Mouse (Mus musculus) embryonic facial prominence, embryonic 11.5 days (tissue): ENCODE results near the gene Irx5. TPM values are rescaled to one million over a fixed set of nuclear protein-coding genes. Genes with fewer than 3 reads are reported as not detected.

Experiments used
- ATAC-seq: fragments of 200-750 bp; cut with Nextera tagmentation; replicated peaks from 2 replicates; pipeline ENCODE4 v1.8.0; 2017; ENCODE audit warnings: low read depth; ENCODE audit not compliant: insufficient number of reproducible peaks, low FRiP score, low TSS enrichment
- DNase-seq: peaks from one replicate; pipeline ENCODE4 v3.0.0-alpha.2; 2015; ENCODE audit warnings: low spot score
- H3K27ac ChIP-seq: fragments of 300-500 bp; sonication (generic); replicated peaks from 2 replicates; pipeline ENCODE4 v1.5.1; 2014; ENCODE audit warnings: mild to moderate bottlenecking, low read depth, low read length, control low read depth
- H3K27me3 ChIP-seq: fragments of 300-500 bp; sonication (generic); 2 replicates; pipeline ENCODE4 v1.6.1; 2014; ENCODE audit warnings: mild to moderate bottlenecking, low read length, moderate library complexity, mixed read lengths; ENCODE audit not compliant: control insufficient read depth, insufficient read depth
- H3K36me3 ChIP-seq: fragments of 300-500 bp; sonication (generic); replicated peaks from 2 replicates; pipeline ENCODE4 v1.6.1; 2014; ENCODE audit warnings: low read depth, mild to moderate bottlenecking, low read length, moderate library complexity, mixed read lengths; ENCODE audit not compliant: control insufficient read depth, insufficient read depth
- H3K4me1 ChIP-seq: fragments of 300-500 bp; sonication (generic); 2 replicates; pipeline ENCODE4 v1.6.1; 2014; ENCODE audit warnings: low read length, mixed read lengths; ENCODE audit not compliant: control insufficient read depth, insufficient read depth
- H3K4me2 ChIP-seq: fragments of 300-500 bp; sonication (generic); 2 replicates; pipeline ENCODE4 v1.6.1; 2014; ENCODE audit warnings: low read depth, mild to moderate bottlenecking, control low read depth, low read length, moderate library complexity
- H3K4me3 ChIP-seq: fragments of 300-500 bp; sonication (generic); 2 replicates; pipeline ENCODE4 v1.5.1; 2014; ENCODE audit warnings: low read depth, low read length, control low read depth
- H3K9ac ChIP-seq: fragments of 300-500 bp; sonication (generic); replicated peaks from 2 replicates; pipeline ENCODE4 v1.6.1; 2014; ENCODE audit warnings: mild to moderate bottlenecking, control low read depth, low read length
- H3K9me3 ChIP-seq: fragments of 300-500 bp; sonication (generic); replicated peaks from 2 replicates; pipeline ENCODE4 v1.6.1; 2016; ENCODE audit warnings: mild to moderate bottlenecking, low read length, inconsistent platforms, mixed read lengths; ENCODE audit not compliant: control insufficient read depth
- WGBS: fragments of 180-500 bp; shearing (Covaris S2); extraction: QIAGEN DNeasy Blood & Tissue Kit; methylation state at CpG from one replicate; pipeline ENCODE4 v1.1.7; 2014; 5-methylcytosine and 5-hydroxymethylcytosine counted together
- polyA plus RNA-seq: library from polyadenylated mRNA; unstranded; fragments of >200 nt; fragmentation: Nextera tagmentation; extraction: Ambion mirVana; gene quantifications from 2 replicates; pipeline ENCODE4 v1.2.1, GENCODE M21; 2014

The Irx5 gene
- polyA plus RNA-seq, 1 experiment from 2014 or later = 20.9 TPM

DNA sequence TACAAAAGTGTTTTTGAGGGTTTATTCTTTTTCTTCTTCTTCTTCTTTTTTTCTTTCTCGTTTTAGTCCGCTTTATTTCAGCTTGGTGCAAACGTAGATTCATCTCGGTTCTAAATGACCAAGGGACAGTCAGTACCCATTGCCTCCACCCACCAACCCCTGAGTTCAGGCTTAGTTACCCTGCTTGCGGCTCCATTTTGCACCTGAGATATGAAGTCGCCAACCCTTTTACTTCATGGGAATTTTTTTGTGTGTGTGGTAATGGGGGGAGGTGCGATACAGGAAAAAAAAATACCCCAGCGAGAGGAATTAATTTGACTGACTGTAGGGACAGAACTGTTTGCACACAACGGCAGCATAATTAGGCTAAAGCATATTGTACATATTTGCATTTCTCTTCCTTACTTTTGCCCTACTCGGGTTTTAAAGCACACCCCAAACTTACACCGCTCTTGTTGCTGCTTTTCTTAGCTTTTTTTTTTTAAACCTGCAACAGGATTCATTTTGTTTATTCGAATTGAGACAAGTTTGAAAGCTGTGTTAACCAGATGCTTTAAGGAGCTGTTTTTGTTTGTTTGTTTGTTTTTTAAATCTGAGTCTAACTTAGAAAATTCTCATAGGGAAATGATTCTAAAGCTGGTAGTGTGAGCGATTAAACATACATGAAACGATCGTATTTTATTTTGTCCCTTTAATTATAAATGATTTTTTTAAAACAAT is 5.1 kb downstream of the Irx5 start:
- DNase-seq = no peak
- Histone ChIP-seq H3K27me3 (peaks cover 33% of the 10 kb centered on the region), H3K36me3 (no peaks in the 10 kb centered on the region), H3K9ac (peak overlapping the region; percentile 58), H3K4me2 (peak overlapping the region; percentile 59), H3K4me1 (peaks cover 3% of the 10 kb centered on the region; the same call in 1 of the 2 replicates), H3K27ac (no peak overlapping the region; the same call in 1 of the 2 replicates), H3K9me3 (no peaks in the 10 kb centered on the region), H3K4me3 (peak overlapping the region; percentile 35)
- 4% methylated on average over 15 of the region's 15 CpGs for WGBS
- ATAC-seq = no peak

DNA sequence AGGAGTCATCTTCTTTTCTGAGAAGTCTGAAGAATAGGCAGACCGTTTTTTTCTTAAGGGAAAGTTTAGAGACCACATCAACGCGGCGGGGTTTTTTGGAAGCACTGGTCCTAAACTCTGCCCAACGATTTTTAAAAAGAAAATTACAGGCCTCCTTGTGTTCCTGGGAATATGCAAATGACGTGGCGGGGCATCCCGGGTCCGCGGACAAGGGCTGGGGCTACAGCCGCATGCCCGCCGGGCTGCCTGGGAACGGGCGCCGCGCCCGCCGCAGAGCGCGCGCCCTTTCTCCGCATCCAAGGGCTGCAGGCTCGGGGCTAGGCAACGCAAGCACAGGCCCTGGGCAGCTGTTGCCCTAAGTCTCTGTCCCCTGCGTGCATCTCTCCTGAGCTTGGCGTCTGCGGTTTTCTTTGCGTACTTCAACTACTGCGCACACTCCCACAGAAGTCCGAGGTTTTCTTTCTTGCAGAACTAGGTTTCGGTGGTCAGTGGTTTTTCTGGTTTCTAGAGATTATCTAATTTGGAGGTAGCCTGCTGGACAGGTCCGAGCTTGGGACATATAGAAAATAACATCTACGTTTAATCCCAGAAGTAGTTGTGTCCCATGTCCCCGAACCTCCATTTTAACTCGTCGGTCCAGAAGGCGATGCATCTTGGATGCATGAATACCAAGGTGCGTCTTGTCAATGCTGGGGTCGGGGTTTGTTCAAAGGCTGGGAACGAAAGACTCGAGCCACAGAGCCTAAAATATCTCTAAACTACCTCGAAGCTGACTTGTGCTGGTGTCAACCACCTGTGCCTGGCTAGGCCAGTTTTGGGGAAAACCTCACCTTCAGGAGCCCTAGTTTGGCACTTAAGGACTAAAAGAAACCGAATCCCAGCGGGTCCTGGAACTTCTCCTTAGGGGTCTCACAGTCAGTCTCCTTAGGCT is 6.1 kb downstream of the Irx5 start:
- Histone ChIP-seq H3K27me3 (peaks cover 33% of the 10 kb centered on the region), H3K27ac (no peak overlapping the region; the same call in 1 of the 2 replicates), H3K36me3 (no peaks in the 10 kb centered on the region), H3K4me3 (peak overlapping the region; percentile 35), H3K4me1 (peaks cover 3% of the 10 kb centered on the region; the same call in 1 of the 2 replicates), H3K9ac (peak overlapping the region; percentile 58), H3K4me2 (peak overlapping the region; percentile 59), H3K9me3 (no peaks in the 10 kb centered on the region)
- 4% methylated on average over 45 of the region's 45 CpGs for WGBS
- DNase-seq (peak; percentile 44), ATAC-seq (no peak)

DNA sequence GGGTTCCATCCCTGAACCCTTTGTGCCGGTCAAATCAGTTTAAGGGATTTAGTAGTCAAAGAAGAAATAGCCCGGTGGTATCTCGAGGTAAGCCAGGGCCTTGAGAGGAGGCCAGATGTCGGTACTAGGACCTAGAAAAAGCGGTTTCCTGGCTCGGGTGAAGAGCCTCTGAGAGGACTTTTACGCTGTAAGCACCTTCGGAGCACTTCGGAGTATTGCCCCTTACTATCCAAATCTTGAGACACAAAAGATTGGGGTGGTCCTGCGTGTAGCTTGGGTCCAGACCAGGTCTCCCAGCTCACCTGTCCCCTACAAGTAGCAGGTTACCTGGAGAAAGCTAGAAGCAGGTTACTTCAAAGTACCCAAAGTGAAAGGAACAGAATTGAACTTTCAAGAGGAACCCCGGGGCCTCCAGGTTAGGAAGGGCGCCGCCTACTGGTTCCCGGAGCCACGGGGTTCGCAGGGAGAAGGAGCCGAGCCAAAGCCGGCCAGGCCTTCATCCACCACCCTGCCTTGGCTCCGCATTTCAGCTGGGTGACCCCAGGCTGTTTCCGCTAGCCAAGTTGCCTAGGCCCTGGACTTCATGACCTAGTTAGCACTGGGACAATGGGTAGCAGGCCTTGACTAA is 6.8 kb downstream of the Irx5 start:
- peaks cover 3% of the 10 kb centered on the region; the same call in 1 of the 2 replicates for H3K4me1 ChIP-seq
- H3K9me3 ChIP-seq = no peaks in the 10 kb centered on the region
- DNase-seq (peak; percentile 82), ATAC-seq (no peak)
- WGBS = 9% methylated on average over 20 of the region's 20 CpGs
- no peak overlapping the region for H3K27ac ChIP-seq
- H3K36me3 ChIP-seq = no peaks in the 10 kb centered on the region
- H3K4me2 ChIP-seq = peak overlapping the region; percentile 59
- peak overlapping the region; percentile 44 for H3K9ac ChIP-seq
- H3K27me3 ChIP-seq = peaks cover 33% of the 10 kb centered on the region
- peak overlapping the region; percentile 35 for H3K4me3 ChIP-seq

DNA sequence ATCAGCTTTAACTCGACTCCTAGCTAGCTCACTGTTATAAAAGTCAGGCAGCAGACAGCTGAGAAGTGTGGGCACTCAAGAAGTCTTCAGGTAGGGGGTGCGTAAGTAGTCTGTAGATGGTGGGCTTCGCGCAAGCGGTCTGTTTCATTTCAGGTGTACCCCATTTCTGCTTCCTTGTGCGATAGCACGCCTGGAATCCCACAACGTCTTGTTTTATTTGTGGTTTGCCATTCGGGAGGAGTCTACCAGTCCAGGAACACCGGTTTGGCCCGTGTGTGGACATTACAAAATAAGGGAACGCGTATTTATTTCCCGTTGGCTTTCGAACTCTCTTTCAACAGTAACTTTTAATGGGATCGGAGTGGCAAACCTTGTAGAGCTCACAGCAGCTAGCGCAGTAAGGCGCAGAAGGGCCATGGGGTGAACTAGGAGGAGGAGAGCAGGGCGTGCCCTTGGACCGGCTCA is 7.4 kb downstream of the Irx5 start:
- Histone ChIP-seq H3K4me3 (peak overlapping the region; percentile 35), H3K27me3 (peaks cover 33% of the 10 kb centered on the region)
- WGBS = 14% methylated on average over 20 of the region's 20 CpGs

DNA sequence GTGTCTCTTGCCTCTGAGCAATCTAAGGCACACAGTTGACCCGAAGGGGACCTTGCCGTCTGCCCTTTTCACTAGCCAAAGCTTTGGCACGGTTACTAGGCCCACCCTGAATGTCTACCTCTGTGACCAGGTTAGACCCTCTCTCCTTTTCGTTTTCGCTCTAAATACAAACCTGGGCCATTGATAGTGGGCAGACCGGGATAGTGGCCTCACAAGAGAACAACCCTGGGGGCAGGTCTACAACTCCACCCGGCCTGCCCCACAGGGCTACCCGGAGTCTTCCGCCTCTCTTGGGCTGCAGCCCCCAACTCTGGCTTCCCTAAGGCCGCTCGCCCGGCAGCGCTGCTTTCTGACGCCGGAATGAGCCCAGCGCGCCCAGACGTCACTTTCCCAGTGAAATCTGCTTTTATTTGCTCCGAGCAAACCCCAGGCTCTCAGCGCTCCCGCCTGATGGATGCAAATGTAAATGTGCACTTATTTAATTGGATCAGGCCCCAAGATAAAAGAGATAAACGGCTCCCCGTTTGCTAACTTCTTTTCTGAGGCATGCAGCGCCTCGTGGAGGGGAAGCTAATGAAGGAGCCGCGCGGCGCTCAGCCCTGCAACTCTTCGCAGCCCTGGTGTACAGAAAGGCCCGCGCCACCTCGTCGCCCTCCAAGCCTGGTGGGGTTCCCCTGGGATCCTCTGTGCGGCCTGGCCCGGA is 8.0 kb downstream of the Irx5 start:
- peaks cover 3% of the 10 kb centered on the region; the same call in 1 of the 2 replicates for H3K4me1 ChIP-seq
- H3K36me3 ChIP-seq = no peaks in the 10 kb centered on the region
- 0 out of 2 replicates have a peak overlapping the region, but pooled peaks have one; percentile 43 for H3K9ac ChIP-seq
- H3K4me2 ChIP-seq = peak overlapping the region; percentile 14
- ATAC-seq = no peak
- no peaks in the 10 kb centered on the region for H3K9me3 ChIP-seq
- no peak overlapping the region for H3K27ac ChIP-seq
- peak overlapping the region; percentile 16 for H3K4me3 ChIP-seq
- H3K27me3 ChIP-seq = peaks cover 36% of the 10 kb centered on the region
- WGBS = 2% methylated on average over 36 of the region's 36 CpGs
- DNase-seq = peak; percentile 55

More for the DNA sequence above, 7.4 kb downstream of the Irx5 start:
- DNase-seq (peak; percentile 42), ATAC-seq (no peak)
- peak overlapping the region; percentile 39 for H3K9ac ChIP-seq
- no peaks in the 10 kb centered on the region for H3K36me3 ChIP-seq
- no peak overlapping the region for H3K27ac ChIP-seq
- peak overlapping the region; percentile 59; the same call in 1 of the 2 replicates for H3K4me2 ChIP-seq
- H3K9me3 ChIP-seq = no peaks in the 10 kb centered on the region
- H3K4me1 ChIP-seq = peaks cover 3% of the 10 kb centered on the region; the same call in 1 of the 2 replicates

DNA sequence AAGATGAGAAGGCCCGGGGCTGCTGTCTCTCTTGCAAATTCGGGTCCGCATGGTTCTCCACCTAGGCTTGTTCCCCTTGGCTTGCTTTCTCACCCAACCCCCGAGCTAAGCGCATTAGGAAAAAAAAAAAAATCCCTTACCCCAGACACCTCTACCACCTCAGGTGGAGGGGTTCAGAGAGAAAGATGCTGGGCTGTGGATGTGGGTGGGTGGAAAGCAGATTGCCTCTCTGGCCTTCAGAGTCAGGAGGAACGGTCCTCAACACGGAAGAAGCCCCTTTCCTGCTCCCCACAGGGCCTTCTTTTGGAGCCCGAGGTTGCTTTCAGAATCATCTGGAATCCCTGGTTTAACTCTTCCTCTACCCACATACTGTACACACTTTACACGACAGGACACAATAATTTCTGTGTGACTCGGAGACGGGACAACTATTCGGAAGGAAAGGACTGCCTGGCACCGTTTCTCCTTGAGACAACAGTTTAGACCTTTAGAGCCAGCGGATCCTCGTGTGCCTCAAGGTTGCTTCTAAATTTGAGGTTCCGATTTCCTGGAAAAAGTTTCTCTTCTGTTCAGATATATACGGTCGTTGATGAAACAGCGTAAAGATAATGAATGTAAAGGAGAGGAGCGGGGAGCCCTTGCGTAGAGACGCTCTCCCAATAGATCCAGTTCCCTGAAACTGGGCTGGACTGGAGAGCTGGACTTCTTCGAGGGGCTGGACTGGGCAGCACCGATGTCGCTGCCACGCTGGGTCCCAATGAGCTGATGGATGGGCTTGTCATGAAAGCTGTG is 8.7 kb downstream of the Irx5 start:
- ATAC-seq (no peak), DNase-seq (peak; percentile 30)
- 14% methylated on average over 26 of the region's 26 CpGs for WGBS
- no peaks in the 10 kb centered on the region for H3K9me3 ChIP-seq
- peaks cover 36% of the 10 kb centered on the region for H3K27me3 ChIP-seq
- peak overlapping the region; percentile 14 for H3K4me2 ChIP-seq
- no peak overlapping the region for H3K27ac ChIP-seq
- no peaks in the 10 kb centered on the region for H3K36me3 ChIP-seq
- H3K4me1 ChIP-seq = peaks cover 3% of the 10 kb centered on the region; the same call in 1 of the 2 replicates
- H3K9ac ChIP-seq = no peak overlapping the region
- peak overlapping the region; percentile 16; the same call in 1 of the 2 replicates for H3K4me3 ChIP-seq
